Mouse (Mus musculus) lung, postnatal 0 days (tissue): ENCODE results near the gene Ccdc172.

ENCODE experiments used
- CTCF ChIP-seq: IDR thresholded peaks from 2 replicates; pipeline ENCODE4 v1.5.1; 2016; ENCODE audit warnings: antibody characterized with exemption, mild to moderate bottlenecking
- EP300 ChIP-seq: IDR thresholded peaks from 2 replicates; pipeline ENCODE4 v1.6.1; 2016; ENCODE audit warnings: antibody characterized with exemption, mild to moderate bottlenecking, control low read depth

DNA sequence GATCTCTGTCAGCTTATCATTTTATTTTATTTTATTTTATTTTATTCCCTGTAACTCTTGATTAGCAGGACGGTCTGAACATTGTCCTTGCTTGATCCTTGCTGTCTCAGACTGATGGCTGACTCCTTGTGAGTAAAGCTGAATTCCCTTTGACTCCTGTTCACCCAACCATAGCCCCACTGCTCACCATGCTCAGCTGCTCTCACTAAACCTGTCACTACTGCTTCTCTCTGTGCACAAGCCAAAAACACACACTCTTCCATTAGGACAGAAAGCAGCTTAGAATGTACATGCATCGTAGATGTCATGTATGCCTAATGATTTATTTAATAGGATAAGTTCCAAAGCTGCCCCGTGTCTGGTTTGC lies 61.3 kb downstream of the Ccdc172 start:
- TF ChIP-seq CTCF (no peak), EP300 (no peak)
